Mouse (Mus musculus) heart, embryonic 15.5 days (tissue): Measurements from ENCODE around the gene Nxf3. TPM values are rescaled to one million over a fixed set of nuclear protein-coding genes. Genes with fewer than 3 reads are reported as not detected.
A peak's percentile ranks its signal among the peaks of the same experiment; 100 is the strongest.
"Not testable (repeated sequence)": the region's sequence is repeated elsewhere in the genome, so short reads cannot be mapped to it uniquely, and the experiment has no call there.

Source experiments
- ATAC-seq: fragments of 200-750 bp; cut with Nextera tagmentation; replicated peaks from 2 replicates; pipeline ENCODE4 v1.8.0; 2017; ENCODE audit warnings: low read depth, moderate TSS enrichment; ENCODE audit not compliant: insufficient number of reproducible peaks, insufficient read depth, low FRiP score
- H3K27ac ChIP-seq: fragments of 300-500 bp; sonication (generic); 2 replicates; pipeline ENCODE4 v1.5.1; 2015; ENCODE audit warnings: mild to moderate bottlenecking, inconsistent platforms
- H3K27me3 ChIP-seq: fragments of 300-500 bp; sonication (generic); 2 replicates; pipeline ENCODE4 v1.6.1; 2015; ENCODE audit warnings: inconsistent platforms
- H3K36me3 ChIP-seq: fragments of 300-500 bp; sonication (generic); 2 replicates; pipeline ENCODE4 v1.6.1; 2015; ENCODE audit warnings: mild to moderate bottlenecking, inconsistent platforms
- H3K4me1 ChIP-seq: fragments of 300-500 bp; sonication (generic); replicated peaks from 2 replicates; pipeline ENCODE4 v1.6.1; 2015; ENCODE audit warnings: inconsistent platforms
- H3K4me2 ChIP-seq: fragments of 300-500 bp; sonication (generic); 2 replicates; pipeline ENCODE4 v1.6.1; 2015; ENCODE audit warnings: inconsistent platforms, mild to moderate bottlenecking, moderate library complexity
- H3K4me3 ChIP-seq: fragments of 300-500 bp; sonication (generic); 2 replicates; pipeline ENCODE4 v1.5.1; 2015; ENCODE audit warnings: mild to moderate bottlenecking, inconsistent platforms
- H3K9ac ChIP-seq: fragments of 300-500 bp; sonication (generic); 2 replicates; pipeline ENCODE4 v1.6.1; 2015; ENCODE audit warnings: mild to moderate bottlenecking, inconsistent platforms
- H3K9me3 ChIP-seq: fragments of 300-500 bp; sonication (generic); replicated peaks from 2 replicates; pipeline ENCODE4 v1.6.1; 2016; ENCODE audit warnings: inconsistent platforms
- WGBS: fragments of 180-500 bp; shearing (Covaris S2); methylation state at CpG from one replicate; pipeline ENCODE4 v1.1.7; 2015; ENCODE audit warnings: mixed read lengths; 5-methylcytosine and 5-hydroxymethylcytosine counted together
- polyA plus RNA-seq: library from polyadenylated mRNA; unstranded; fragments of >200 nt; fragmentation: Nextera tagmentation; extraction: Ambion mirVana; gene quantifications from 2 replicates; pipeline ENCODE4 v1.2.1, GENCODE M21; 2015

The Nxf3 gene
- 0.09 and 0.53 TPM in 2 replicates for polyA plus RNA-seq

DNA sequence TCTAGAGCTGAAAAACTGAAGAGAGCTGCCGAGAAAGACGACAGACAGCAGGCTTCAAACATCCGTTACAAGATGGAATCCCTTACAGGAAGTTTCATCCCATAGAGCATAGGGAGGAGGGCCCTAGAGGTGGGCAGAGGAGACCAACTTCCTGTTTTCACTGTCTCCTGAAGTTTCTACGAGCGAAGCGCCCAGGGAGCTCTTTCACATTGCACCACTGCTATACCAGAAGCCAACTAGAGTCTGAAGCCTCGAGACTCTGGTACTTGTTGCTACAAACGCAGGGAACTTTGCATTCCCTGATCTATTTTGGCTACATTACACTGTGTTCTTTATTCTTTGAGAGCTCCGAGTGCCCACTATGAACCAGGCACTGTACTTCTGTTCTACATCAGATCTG, at the start of gene Nxf3:
Gene Nxf3 (minus strand): TSS at position 101 of the 400 bp plus-strand sequence.
- no peaks in the 10 kb centered on the region for H3K36me3 ChIP-seq
- H3K4me3 ChIP-seq = no peak within 1 kb of the TSS
- no peak within 1 kb of the TSS for H3K4me2 ChIP-seq
- H3K9ac ChIP-seq = no peak within 1 kb of the TSS
- no peaks in the 10 kb centered on the region for H3K27me3 ChIP-seq
- no peak for ATAC-seq
- no peak within 1 kb of the TSS for H3K27ac ChIP-seq
- H3K9me3 ChIP-seq = no peaks in the 10 kb centered on the region
- H3K4me1 ChIP-seq = no peaks in the 10 kb centered on the region
- WGBS = 67% methylated on average over 9 of the region's 9 CpGs

DNA sequence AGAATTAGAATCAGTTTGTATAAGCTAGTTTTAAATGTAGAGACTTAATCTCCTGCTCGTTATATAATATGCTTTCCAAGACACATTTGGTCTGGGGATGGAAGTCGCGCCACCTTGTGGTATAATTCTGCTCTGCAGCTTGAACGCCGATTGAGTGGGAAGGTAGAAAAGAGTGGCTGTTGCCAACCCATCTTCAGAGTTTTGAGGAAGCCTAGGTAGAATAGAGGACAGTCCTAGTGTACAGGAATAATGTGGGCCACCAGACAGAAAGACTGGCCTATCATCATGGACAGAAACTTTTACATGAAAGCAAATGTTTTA, 42.6 kb upstream of the Nxf3 start:
- H3K27ac ChIP-seq = no peak overlapping the region
- 14% methylated on average over 5 of the region's 5 CpGs for WGBS
- H3K4me3 ChIP-seq = no peak overlapping the region
- no peak overlapping the region for H3K4me2 ChIP-seq
- H3K9ac ChIP-seq = no peak overlapping the region
- no peak for ATAC-seq
- no peaks in the 10 kb centered on the region for H3K4me1 ChIP-seq
- H3K9me3 ChIP-seq = no peaks in the 10 kb centered on the region
- H3K36me3 ChIP-seq = no peaks in the 10 kb centered on the region
- H3K27me3 ChIP-seq = no peaks in the 10 kb centered on the region

DNA sequence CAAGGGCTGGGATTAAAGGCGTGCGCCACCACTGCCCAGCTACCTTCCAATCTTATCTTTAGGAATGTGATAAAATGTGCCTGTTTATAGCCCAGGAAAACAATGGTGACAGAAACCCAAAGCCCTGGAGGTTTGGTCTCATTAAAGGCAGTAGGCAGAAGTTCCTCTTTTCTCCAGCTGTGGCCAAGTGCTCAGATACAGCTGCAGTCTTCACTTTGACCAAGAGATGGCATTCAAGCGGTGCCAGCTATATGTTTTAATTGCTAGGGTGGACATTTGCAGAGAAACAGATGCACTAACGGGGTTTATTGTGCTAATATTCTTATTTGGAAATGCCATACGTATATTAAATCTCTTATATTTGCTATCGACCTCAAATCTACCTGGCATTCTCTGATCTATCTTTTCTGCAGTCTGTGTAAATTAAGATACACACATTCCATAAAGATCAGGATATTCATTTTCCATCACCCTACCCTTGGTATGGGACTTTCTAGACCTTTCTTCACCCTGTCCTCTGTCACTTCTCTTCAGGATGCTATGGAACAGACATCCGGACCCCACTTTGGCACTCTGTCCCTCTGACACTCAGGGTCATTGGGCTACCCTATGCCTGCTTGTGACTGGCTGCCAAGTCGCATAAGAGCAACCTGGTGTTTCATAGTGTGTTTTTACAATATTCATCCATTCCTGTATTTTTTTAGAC, 42.1 kb upstream of the Nxf3 start:
- no peak overlapping the region for H3K9ac ChIP-seq
- H3K27ac ChIP-seq = no peak overlapping the region
- no peak overlapping the region for H3K4me3 ChIP-seq
- H3K4me2 ChIP-seq = no peak overlapping the region
- H3K9me3 ChIP-seq = no peaks in the 10 kb centered on the region
- H3K27me3 ChIP-seq = no peaks in the 10 kb centered on the region
- no peaks in the 10 kb centered on the region for H3K36me3 ChIP-seq
- no peak for ATAC-seq
- H3K4me1 ChIP-seq = no peaks in the 10 kb centered on the region
- WGBS = 45% methylated on average over 8 of the region's 8 CpGs

DNA sequence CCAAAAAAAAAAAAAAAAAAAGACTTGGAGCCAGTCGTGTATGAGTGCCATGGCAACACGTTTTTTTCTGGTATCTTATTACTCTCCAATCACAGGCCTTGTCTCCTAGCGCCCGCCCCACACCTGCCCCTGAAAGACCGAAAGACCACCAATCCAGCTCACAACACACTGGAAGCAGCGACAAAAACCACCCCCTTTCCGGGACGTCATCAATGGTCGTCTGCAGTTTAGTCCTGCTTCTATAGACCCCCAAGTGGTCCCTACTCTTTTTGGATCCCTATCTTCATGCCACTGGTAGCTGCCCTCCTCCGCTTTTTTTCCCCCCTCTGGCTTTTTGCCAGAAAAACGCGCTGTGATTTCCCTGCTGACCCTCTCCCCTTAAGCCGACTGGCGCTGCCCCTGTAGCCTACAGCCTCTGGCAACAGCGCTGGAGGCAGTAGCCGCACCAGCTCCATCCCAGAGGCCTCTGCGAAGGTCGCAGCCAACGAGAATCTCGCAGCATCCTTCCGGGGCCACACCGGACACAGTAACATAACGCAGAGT, 30.4 kb upstream of the Nxf3 start:
- Histone ChIP-seq H3K36me3 (no peaks in the 10 kb centered on the region), H3K4me1 (no peaks in the 10 kb centered on the region), H3K4me3 (peak overlapping the region; percentile 50), H3K4me2 (peak overlapping the region; percentile 68), H3K9ac (no peak overlapping the region; the same call in 1 of the 2 replicates), H3K9me3 (no peaks in the 10 kb centered on the region), H3K27me3 (no peaks in the 10 kb centered on the region; the same call in 1 of the 2 replicates), H3K27ac (peak overlapping the region; percentile 34; the same call in 1 of the 2 replicates)
- ATAC-seq = peak; percentile 83
- 21% methylated on average over 23 of the region's 23 CpGs for WGBS

DNA sequence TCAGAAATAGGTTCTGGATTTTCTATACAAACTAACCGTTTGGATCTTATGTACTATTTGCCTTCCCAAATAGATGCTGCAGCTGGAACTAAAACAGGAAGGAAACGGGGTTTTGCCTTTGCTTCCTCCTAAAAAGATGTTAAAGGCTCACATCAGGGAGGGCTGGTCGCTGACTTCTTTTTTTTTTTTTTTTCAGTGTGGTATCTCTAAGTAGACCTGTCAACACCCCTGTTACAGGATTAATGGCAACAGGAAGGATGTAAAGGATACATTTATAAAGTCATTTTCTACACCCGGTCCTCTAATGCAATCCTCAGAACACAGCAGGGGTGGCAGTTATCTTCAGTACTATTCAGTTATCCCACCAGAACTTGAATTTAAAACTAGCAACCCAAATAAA, 30.0 kb upstream of the Nxf3 start:
- H3K9ac ChIP-seq = no peak overlapping the region
- H3K36me3 ChIP-seq = no peaks in the 10 kb centered on the region
- peak overlapping the region; percentile 68 for H3K4me2 ChIP-seq
- H3K27me3 ChIP-seq = no peaks in the 10 kb centered on the region; the same call in 1 of the 2 replicates
- no peak for ATAC-seq
- H3K27ac ChIP-seq = no peak overlapping the region
- H3K9me3 ChIP-seq = no peaks in the 10 kb centered on the region
- no peaks in the 10 kb centered on the region for H3K4me1 ChIP-seq
- WGBS = 23% methylated on average over 4 of the region's 4 CpGs
- H3K4me3 ChIP-seq = no peak overlapping the region

DNA sequence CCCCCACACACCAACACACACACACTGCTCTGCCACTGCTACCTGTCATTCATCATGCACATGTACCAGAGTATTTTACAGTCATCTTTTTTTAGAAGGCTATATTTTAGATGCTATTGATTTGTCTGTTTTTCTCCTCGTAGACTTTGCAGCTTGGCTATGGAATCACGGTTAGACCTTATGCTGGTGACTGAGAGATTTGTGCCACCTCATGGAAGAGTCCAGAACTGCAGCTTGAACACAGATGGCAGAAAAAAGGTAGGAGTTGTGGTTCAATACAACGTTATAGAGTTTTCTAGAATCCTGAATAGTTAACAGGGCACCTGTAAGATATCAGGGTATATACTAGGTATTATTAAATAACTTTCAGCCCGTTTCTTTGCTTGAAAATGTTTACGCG, 22.9 kb upstream of the Nxf3 start:
- Histone ChIP-seq H3K27me3 (peaks cover 4% of the 10 kb centered on the region), H3K36me3 (no peaks in the 10 kb centered on the region), H3K9me3 (no peaks in the 10 kb centered on the region), H3K9ac (no peak overlapping the region), H3K4me2 (no peak overlapping the region), H3K4me3 (no peak overlapping the region), H3K4me1 (no peaks in the 10 kb centered on the region), H3K27ac (no peak overlapping the region)
- ATAC-seq = no peak
- WGBS = 41% methylated on average over 6 of the region's 6 CpGs

DNA sequence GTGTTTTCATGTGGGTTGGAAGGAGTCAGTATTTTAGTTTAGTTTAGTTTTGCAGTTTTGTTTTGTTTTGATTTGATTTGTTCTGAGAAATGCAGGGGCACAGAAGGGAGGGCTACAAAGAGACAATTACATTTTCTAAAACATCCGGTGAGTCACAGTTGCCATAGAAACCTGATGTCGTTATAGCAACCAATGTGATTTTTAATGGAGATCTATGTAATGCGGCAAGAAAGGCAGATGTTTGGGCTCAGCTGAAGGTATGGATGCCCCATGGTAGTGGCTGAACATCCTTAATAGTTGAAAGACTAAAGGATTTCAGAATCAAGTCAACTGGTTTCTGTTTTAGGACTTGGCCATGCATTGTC, 19.7 kb upstream of the Nxf3 start:
- 63% methylated on average over 3 of the region's 3 CpGs for WGBS
- H3K4me1 ChIP-seq = no peaks in the 10 kb centered on the region
- no peaks in the 10 kb centered on the region for H3K36me3 ChIP-seq
- no peaks in the 10 kb centered on the region for H3K9me3 ChIP-seq
- H3K4me3 ChIP-seq = no peak overlapping the region
- no peak overlapping the region for H3K4me2 ChIP-seq
- no peak for ATAC-seq
- H3K27ac ChIP-seq = no peak overlapping the region
- H3K27me3 ChIP-seq = peaks cover 4% of the 10 kb centered on the region; the same call in 1 of the 2 replicates
- H3K9ac ChIP-seq = no peak overlapping the region

DNA sequence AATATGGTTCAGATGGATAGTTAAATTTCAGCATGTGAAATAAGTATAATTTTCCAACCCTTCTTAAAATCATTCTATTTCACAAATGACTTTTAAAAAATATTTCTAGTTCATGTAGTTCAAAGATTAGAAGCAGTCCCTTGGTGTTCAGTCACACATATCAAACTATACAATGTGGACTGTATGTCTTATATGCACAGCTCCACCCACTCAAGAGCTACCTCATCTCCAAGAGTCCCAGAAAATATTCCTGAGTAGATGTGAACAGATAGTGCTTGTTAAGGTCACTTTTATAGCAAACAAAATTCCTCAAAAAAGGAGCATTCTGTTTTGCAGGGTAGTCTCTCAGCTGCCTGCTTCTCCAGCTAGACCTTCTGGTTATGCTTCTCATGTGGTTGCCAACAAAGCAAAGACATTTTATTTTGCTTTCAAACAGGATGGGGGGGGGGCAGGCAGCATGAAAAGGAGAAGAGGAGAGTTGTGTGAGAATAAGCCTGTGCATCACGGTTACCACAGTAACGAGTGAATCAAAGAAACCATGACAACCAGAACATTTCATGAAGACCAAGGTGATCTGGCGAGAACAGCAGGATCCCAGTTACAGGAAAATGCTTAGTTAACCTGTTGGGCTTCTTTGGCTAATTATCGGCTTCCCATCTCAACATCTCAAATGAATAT, 19.1 kb upstream of the Nxf3 start:
- H3K27ac ChIP-seq = no peak overlapping the region
- no peaks in the 10 kb centered on the region for H3K4me1 ChIP-seq
- no peak overlapping the region for H3K4me3 ChIP-seq
- H3K9ac ChIP-seq = no peak overlapping the region
- no peak for ATAC-seq
- 60% methylated on average over 4 of the region's 4 CpGs for WGBS
- H3K4me2 ChIP-seq = no peak overlapping the region
- no peaks in the 10 kb centered on the region for H3K27me3 ChIP-seq
- H3K36me3 ChIP-seq = no peaks in the 10 kb centered on the region
- no peaks in the 10 kb centered on the region for H3K9me3 ChIP-seq

DNA sequence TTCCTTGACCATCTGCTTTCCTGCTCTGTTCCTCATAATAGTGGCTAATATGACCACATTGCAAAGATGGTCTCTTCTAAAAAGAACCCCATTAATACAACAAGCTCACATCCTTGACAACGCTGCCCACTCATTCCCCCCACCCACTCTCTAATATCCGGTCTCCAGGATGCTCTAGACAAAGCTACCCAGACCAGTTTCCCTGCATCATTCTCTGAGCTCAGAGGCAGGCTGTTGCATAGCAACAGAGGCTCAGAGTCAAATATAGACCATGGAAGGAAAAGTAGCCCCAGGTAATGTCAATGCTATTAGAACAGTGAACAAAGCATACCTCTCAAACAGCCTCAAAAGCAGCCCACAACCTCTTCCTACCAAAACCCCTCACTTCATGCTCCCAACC, 9.4 kb upstream of the Nxf3 start:
- no peak overlapping the region for H3K27ac ChIP-seq
- no peak for ATAC-seq
- H3K9me3 ChIP-seq = no peaks in the 10 kb centered on the region

DNA sequence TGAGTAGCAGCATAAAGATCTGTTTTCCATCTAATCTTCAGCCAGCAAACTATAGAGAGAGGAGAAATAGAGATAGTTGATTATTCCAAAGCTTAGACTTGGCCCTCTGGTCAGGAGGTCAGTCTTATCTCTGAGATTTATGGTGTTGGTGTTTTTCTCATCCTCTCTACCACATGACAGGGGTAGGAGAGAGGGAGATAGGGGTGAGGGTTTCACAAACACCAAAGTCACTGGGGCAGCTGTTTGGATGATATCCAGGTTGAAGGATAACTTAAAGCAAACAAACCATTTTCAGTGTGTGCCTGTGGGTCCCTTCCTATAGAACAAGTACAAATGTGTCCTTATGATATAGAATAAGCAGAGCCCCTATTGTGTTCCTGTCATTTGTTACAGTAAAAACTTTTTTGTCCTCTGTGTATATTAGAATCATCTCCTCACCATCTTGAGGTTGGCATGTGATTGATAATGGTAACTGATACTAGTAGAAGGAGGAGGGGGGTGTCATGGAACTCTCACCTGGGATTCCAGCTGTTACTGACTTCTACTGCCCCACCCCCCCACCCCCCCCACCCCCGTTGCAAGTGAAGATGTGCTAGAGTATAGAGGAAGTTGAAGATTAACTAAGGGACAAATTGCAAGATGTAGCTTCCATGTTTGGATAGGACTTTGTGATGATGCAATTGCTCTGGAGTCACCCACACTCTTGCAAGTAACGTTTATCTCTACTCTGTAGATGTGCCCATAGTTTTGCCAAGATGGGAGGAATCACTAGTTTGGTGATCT, 7.6 kb upstream of the Nxf3 start:
- ATAC-seq = no peak
- no peaks in the 10 kb centered on the region for H3K27me3 ChIP-seq
- H3K9me3 ChIP-seq = no peaks in the 10 kb centered on the region
- no peaks in the 10 kb centered on the region for H3K4me1 ChIP-seq
- H3K4me2 ChIP-seq = no peak overlapping the region
- no peak overlapping the region for H3K27ac ChIP-seq
- WGBS = 17% methylated on average over 2 of the region's 2 CpGs
- no peak overlapping the region for H3K4me3 ChIP-seq
- no peaks in the 10 kb centered on the region for H3K36me3 ChIP-seq
- H3K9ac ChIP-seq = no peak overlapping the region

More for the DNA sequence above, 9.4 kb upstream of the Nxf3 start:
- Histone ChIP-seq H3K4me2 (no peak overlapping the region), H3K36me3 (no peaks in the 10 kb centered on the region), H3K4me3 (no peak overlapping the region), H3K9ac (no peak overlapping the region), H3K27me3 (no peaks in the 10 kb centered on the region), H3K4me1 (no peaks in the 10 kb centered on the region)
- 61% methylated on average over 2 of the region's 2 CpGs for WGBS

DNA sequence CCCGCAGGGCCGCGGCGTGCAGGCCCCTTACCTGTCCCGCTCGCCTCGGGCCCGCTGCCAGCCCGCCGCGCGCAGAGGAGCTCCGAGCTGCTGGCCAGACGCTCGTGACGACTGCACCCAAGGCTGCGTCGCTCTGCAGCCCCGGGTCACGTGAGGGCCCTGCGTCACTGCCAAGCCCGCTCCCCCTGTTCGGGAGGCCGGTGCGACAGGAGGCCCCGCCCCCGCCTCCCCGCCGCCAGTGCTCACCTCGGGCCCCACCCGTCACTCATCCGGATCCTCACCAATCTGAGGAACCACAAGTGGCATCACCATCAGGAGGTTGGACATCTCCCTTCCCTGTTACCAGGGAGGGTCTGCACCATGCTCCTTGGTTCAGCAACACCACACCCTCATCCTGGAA, 17.0 kb downstream of the Nxf3 start, which contains the start of gene Bex2:
Gene Bex2 (minus strand): TSS at position 217 of the 400 bp plus-strand sequence.
- no CpG with 5 or more reads among the region's 32 CpGs for WGBS

More for the DNA sequence above, 17.0 kb downstream of the Nxf3 start, which contains the start of gene Bex2:
- not testable (repeated sequence) for H3K27ac ChIP-seq, H3K27me3 ChIP-seq, H3K36me3 ChIP-seq, H3K4me1 ChIP-seq, H3K9me3 ChIP-seq, H3K9ac ChIP-seq
- peak; percentile 92 for ATAC-seq
- peak within 1 kb of the TSS; percentile 57 for H3K4me2 ChIP-seq
- H3K4me3 ChIP-seq = peak within 1 kb of the TSS; percentile 36
